Mouse (Mus musculus) B cell, adult 2 months (primary cell): ENCODE results near the gene Ralb.

ENCODE experiments used
- DNase-seq, 2 experiments: peaks; one replicate each; pipeline ENCODE4 v3.0.0; 2022

Gene Ralb

GRCm38 (mm10) chr1:119443591-119444350 lies 60.8 kb downstream of the Ralb start:
- no peak for DNase-seq

GRCm38 (mm10) chr1:119442901-119443300 lies 61.7 kb downstream of the Ralb start:
- DNase-seq = no peak

- no peak for DNase-seq
Observed at GRCm38 (mm10) chr1:119438105-119438637, 66.4 kb downstream of the Ralb start.

GRCm38 (mm10) chr1:119437401-119437800 lies 67.2 kb downstream of the Ralb start:
- DNase-seq = no peak

GRCm38 (mm10) chr1:119424141-119424860 lies 80.3 kb downstream of the Ralb start:
- DNase-seq = no peak

GRCm38 (mm10) chr1:119423510-119423909 lies 81.1 kb downstream of the Ralb start:
- no peak for DNase-seq

- no peak for DNase-seq
Observed at GRCm38 (mm10) chr1:119422460-119423015, 82.1 kb downstream of the Ralb start.

- no peak for DNase-seq
Observed at GRCm38 (mm10) chr1:119421576-119422421, 82.8 kb downstream of the Ralb start, which contains the start of gene Inhbb. Gene Inhbb (minus strand): TSS chr1:119422248.

GRCm38 (mm10) chr1:119420984-119421575 lies 83.5 kb downstream of the Ralb start:
- DNase-seq = no peak
